8 mouse cellular contexts compared by ENCODE assay signal in genomic region chr6:34877509-34878321, GRCm38 (mm10). TPM values are rescaled to one million over a fixed set of nuclear protein-coding genes. Genes with fewer than 3 reads are reported as not detected.
DNase-seq lines count a peak whose midpoint lies in the region; ATAC-seq and TF ChIP-seq lines count a peak whose summit lies in the region.

TSS of gene Cyren (minus strand) at chr6:34878060.

- dilution Hi-C loops in CH12.LX (cut with MboI; ENCODE audit: extremely low pct_ligation_motif_present, extremely low pct_unique_long_range_greater_than_20kb, low sequenced_read_pairs): no loop called here

- peak; percentile 90 for TF ChIP-seq POLR2A in CH12.LX (IDR thresholded peaks at IDR 0.05; ENCODE audit: low read depth, low read length)
- TF ChIP-seq POLR2A in testis, adult 2 months (IDR thresholded peaks at IDR 0.05; ENCODE audit: control insufficient read depth, low read depth, low read length): peak; percentile 73

- 0 out of 2 replicates have a peak, but pooled peaks have one; percentile 24 for TF ChIP-seq EP300 in CH12.LX (IDR thresholded peaks at IDR 0.05; ENCODE audit: low read length)
- peak; percentile 54; the same call in 1 of the 2 replicates for TF ChIP-seq EP300 in heart, postnatal 0 days (IDR thresholded peaks at IDR 0.05; ENCODE audit: low read depth)

- in situ Hi-C loops in CH12.LX (cut with MboI; ENCODE audit: low pct_ligation_motif_present, low pct_unique_long_range_greater_than_20kb, low sequenced_read_pairs): no loop called here

- peak; percentile 92 for DNase-seq in CH12.LX (ENCODE audit: extremely low read depth)
- peak; percentile 80 for DNase-seq in c-Kit-positive CD71-positive TER-119-negative erythroid progenitor cells, embryonic 14.5 days (ENCODE audit: low read depth)
- peak; percentile 94 for DNase-seq in heart, postnatal 0 days (ENCODE audit: low spot score)
- peak; percentile 93 to 97 for DNase-seq in kidney, postnatal 4 days

- H3K79me2 ChIP-seq in CH12.LX (replicated peaks; ENCODE audit: control insufficient read depth, extremely low read depth, insufficient read depth, poor library complexity, severe bottlenecking): no peaks in the 10 kb centered on the region; the same call in 1 of the 2 replicates

- under 1% methylated on average over 56 of the region's 56 CpGs for WGBS in forebrain, embryonic 12.5 days
- WGBS in heart, postnatal 0 days: under 1% methylated on average over 56 of the region's 56 CpGs
- under 1% methylated on average over 56 of the region's 56 CpGs for WGBS in liver, embryonic 16.5 days (ENCODE audit: insufficient replicate concordance)
- WGBS in neural tube, embryonic 13.5 days: under 1% methylated on average over 55 of the region's 56 CpGs

- TF ChIP-seq RAD21 in CH12.LX (IDR thresholded peaks at IDR 0.05; ENCODE audit: low read depth, low read length): peak; percentile 71

- H3K27ac ChIP-seq in CH12.LX (ENCODE audit: insufficient read depth, low read depth): peak within 1 kb of the TSS; percentile 61
- H3K27ac ChIP-seq in forebrain, embryonic 12.5 days: peak within 1 kb of the TSS; percentile 90
- peak within 1 kb of the TSS; percentile 95 for H3K27ac ChIP-seq in heart, postnatal 0 days (ENCODE audit: low read depth)
- peak within 1 kb of the TSS; percentile 87 for H3K27ac ChIP-seq in liver, embryonic 16.5 days (ENCODE audit: low read length)
- peak within 1 kb of the TSS; percentile 89 for H3K27ac ChIP-seq in neural tube, embryonic 13.5 days (replicated peaks)
- H3K27ac ChIP-seq in testis, adult 2 months (ENCODE audit: control insufficient read depth, insufficient read depth, low read depth, low read length): peak within 1 kb of the TSS; percentile 71

- peak within 1 kb of the TSS; percentile 84 for H3K4me2 ChIP-seq in CH12.LX (ENCODE audit: insufficient read depth, low read depth, poor library complexity, severe bottlenecking)
- H3K4me2 ChIP-seq in forebrain, embryonic 12.5 days: peak within 1 kb of the TSS; percentile 67
- peak within 1 kb of the TSS; percentile 69 for H3K4me2 ChIP-seq in heart, postnatal 0 days (ENCODE audit: low read depth, low read length)
- peak within 1 kb of the TSS; percentile 79 for H3K4me2 ChIP-seq in liver, embryonic 16.5 days (ENCODE audit: low read depth, low read length)
- peak within 1 kb of the TSS; percentile 66 for H3K4me2 ChIP-seq in neural tube, embryonic 13.5 days

- H3K27me3 ChIP-seq in CH12.LX (replicated peaks): no peaks in the 10 kb centered on the region
- H3K27me3 ChIP-seq in forebrain, embryonic 12.5 days: no peaks in the 10 kb centered on the region
- H3K27me3 ChIP-seq in heart, postnatal 0 days (ENCODE audit: control insufficient read depth, insufficient read depth, low read length): no peaks in the 10 kb centered on the region
- no peaks in the 10 kb centered on the region for H3K27me3 ChIP-seq in liver, embryonic 16.5 days (ENCODE audit: control insufficient read depth, insufficient read depth, low read depth, low read length)
- H3K27me3 ChIP-seq in neural tube, embryonic 13.5 days: no peaks in the 10 kb centered on the region
- H3K27me3 ChIP-seq in testis, adult 2 months (ENCODE audit: control insufficient read depth, insufficient read depth, low read length): no peaks in the 10 kb centered on the region

- ATAC-seq in forebrain, embryonic 12.5 days (ENCODE audit: low FRiP score): peak; percentile 93
- peak; percentile 90 for ATAC-seq in heart, postnatal 0 days (ENCODE audit: insufficient read depth, low read depth)
- ATAC-seq in liver, embryonic 16.5 days (ENCODE audit: low read depth): peak; percentile 84
- ATAC-seq in neural tube, embryonic 13.5 days (ENCODE audit: low read depth): peak; percentile 93

- H3K4me1 ChIP-seq in CH12.LX (ENCODE audit: control insufficient read depth in 1 of 2, insufficient read depth in 2 of 2): peaks cover 10 to 40% of the 10 kb centered on the region in 2 experiments; a peak in 3 of 4 replicates
- H3K4me1 ChIP-seq in forebrain, embryonic 12.5 days: peaks cover 20% of the 10 kb centered on the region
- H3K4me1 ChIP-seq in heart, postnatal 0 days (ENCODE audit: control insufficient read depth, insufficient read depth): peaks cover 25% of the 10 kb centered on the region
- peaks cover 48% of the 10 kb centered on the region for H3K4me1 ChIP-seq in liver, embryonic 16.5 days (ENCODE audit: control insufficient read depth, low read depth, low read length)
- H3K4me1 ChIP-seq in neural tube, embryonic 13.5 days (replicated peaks): peaks cover 22% of the 10 kb centered on the region
- H3K4me1 ChIP-seq in testis, adult 2 months (ENCODE audit: control insufficient read depth, insufficient read depth, low read length): peaks cover 9% of the 10 kb centered on the region

- TF ChIP-seq CTCF in CH12.LX (conservative IDR thresholded peaks at IDR 0.05 in 1 of 2, IDR thresholded peaks at IDR 0.05 in 1 of 2; ENCODE audit: low read depth in 2 of 2, low read length in 2 of 2): peak in 1 of 2 experiments; percentile 77; a peak in 2 of 4 replicates
- TF ChIP-seq CTCF in heart, postnatal 0 days (IDR thresholded peaks at IDR 0.05; ENCODE audit: low read depth): peak; percentile 48
- peak; percentile 28 for TF ChIP-seq CTCF in testis, adult 2 months (IDR thresholded peaks at IDR 0.05; ENCODE audit: control insufficient read depth, insufficient read depth, insufficient replicate concordance, low read depth, low read length)

- peak within 1 kb of the TSS; percentile 90 for H3K9ac ChIP-seq in CH12.LX (ENCODE audit: insufficient read depth, low read depth)
- H3K9ac ChIP-seq in forebrain, embryonic 12.5 days: peak within 1 kb of the TSS; percentile 84
- H3K9ac ChIP-seq in heart, postnatal 0 days (replicated peaks; ENCODE audit: low read depth, low read length): peak within 1 kb of the TSS; percentile 78
- H3K9ac ChIP-seq in liver, embryonic 16.5 days (ENCODE audit: low read depth, low read length): peak within 1 kb of the TSS; percentile 90
- peak within 1 kb of the TSS; percentile 80 for H3K9ac ChIP-seq in neural tube, embryonic 13.5 days

- H3K36me3 ChIP-seq in CH12.LX (replicated peaks in 1 of 2; ENCODE audit: control insufficient read depth in 1 of 2, insufficient read depth in 1 of 2, low read length in 1 of 2): peaks cover 42 to 76% of the 10 kb centered on the region in 2 experiments
- peaks cover 21% of the 10 kb centered on the region for H3K36me3 ChIP-seq in forebrain, embryonic 12.5 days (replicated peaks)
- H3K36me3 ChIP-seq in heart, postnatal 0 days (replicated peaks; ENCODE audit: control insufficient read depth, insufficient read depth, low read length): peaks cover 20% of the 10 kb centered on the region
- peaks cover 11% of the 10 kb centered on the region for H3K36me3 ChIP-seq in liver, embryonic 16.5 days (ENCODE audit: control insufficient read depth, insufficient read depth)
- H3K36me3 ChIP-seq in neural tube, embryonic 13.5 days: peaks cover 22% of the 10 kb centered on the region
- no peaks in the 10 kb centered on the region; the same call in 1 of the 2 replicates for H3K36me3 ChIP-seq in testis, adult 2 months (ENCODE audit: control insufficient read depth, insufficient read depth, low read length)

- H3K9me3 ChIP-seq in CH12.LX (replicated peaks; ENCODE audit: low read length): no peaks in the 10 kb centered on the region
- H3K9me3 ChIP-seq in forebrain, embryonic 12.5 days: no peaks in the 10 kb centered on the region
- H3K9me3 ChIP-seq in heart, postnatal 0 days (replicated peaks; ENCODE audit: control insufficient read depth, low read length): no peaks in the 10 kb centered on the region
- no peaks in the 10 kb centered on the region for H3K9me3 ChIP-seq in liver, embryonic 16.5 days (replicated peaks; ENCODE audit: control insufficient read depth, low read length)
- no peaks in the 10 kb centered on the region for H3K9me3 ChIP-seq in neural tube, embryonic 13.5 days

- H3K4me3 ChIP-seq in CH12.LX (replicated peaks in 1 of 3; ENCODE audit: low read depth in 2 of 3, low read length in 2 of 3, poor library complexity in 1 of 3): peak within 1 kb of the TSS; percentile 87 to 95 (median 91)
- H3K4me3 ChIP-seq in forebrain, embryonic 12.5 days (replicated peaks): peak within 1 kb of the TSS; percentile 70
- peak within 1 kb of the TSS; percentile 77 for H3K4me3 ChIP-seq in heart, postnatal 0 days (ENCODE audit: low read depth, low read length)
- peak within 1 kb of the TSS; percentile 75 for H3K4me3 ChIP-seq in liver, embryonic 16.5 days (ENCODE audit: low read depth, low read length)
- H3K4me3 ChIP-seq in neural tube, embryonic 13.5 days: peak within 1 kb of the TSS; percentile 56
- H3K4me3 ChIP-seq in testis, adult 2 months (ENCODE audit: control insufficient read depth, low read depth, low read length): peak within 1 kb of the TSS; percentile 86

TF ChIP-seq in CH12.LX, 34 proteins besides CTCF, POLR2A, EP300 and RAD21 (continues in another document):
- TF ChIP-seq ZC3H11A (IDR thresholded peaks at IDR 0.05; ENCODE audit: low read depth, low read length) (0 out of 2 replicates have a peak, but pooled peaks have one; percentile 10), NELFE (IDR thresholded peaks at IDR 0.05; ENCODE audit: low read depth, low read length) (peak; percentile 92), MXI1 (IDR thresholded peaks at IDR 0.05; ENCODE audit: low read depth, low read length) (peak; percentile 79), TBP (conservative IDR thresholded peaks at IDR 0.05; ENCODE audit: low read depth, low read length) (0 out of 2 replicates have a peak, but pooled peaks have one; percentile 32), IRF4 (IDR thresholded peaks at IDR 0.05; ENCODE audit: low read depth, low read length) (peak; percentile 60), HCFC1 (IDR thresholded peaks at IDR 0.05; ENCODE audit: low read depth, low read length) (peak; percentile 74), CHD2 (IDR thresholded peaks at IDR 0.05; ENCODE audit: low read length) (peak; percentile 52), ZMIZ1 (IDR thresholded peaks at IDR 0.05; ENCODE audit: low read depth, low read length) (peak; percentile 94), UBTF (IDR thresholded peaks at IDR 0.05; ENCODE audit: low read depth, low read length) (peak; percentile 77; the same call in 1 of the 2 replicates), MAFK (IDR thresholded peaks at IDR 0.05; ENCODE audit: insufficient replicate concordance, low read length) (no peak), ELF1 (IDR thresholded peaks at IDR 0.05; ENCODE audit: low read depth, low read length) (peak; percentile 88)

RNA-seq across cellular contexts. Expression of gene Cyren, which starts in this region (rescaled TPM):
- total RNA-seq in CH12.LX (2012; rRNA removed): 7.9 and 8.3 TPM in 2 replicates
- total RNA-seq in CH12.LX (2014; rRNA removed): 5.9 and 9.7 TPM in 2 replicates
- polyA plus RNA-seq in CH12.LX (2012; ENCODE audit: insufficient read length, low read depth): 11.9 and 12.2 TPM in 2 replicates
- 16.4 and 16.8 TPM in 2 replicates for polyA plus RNA-seq in forebrain, embryonic 12.5 days (2016; fragmentation: Nextera tagmentation; extraction: Ambion mirVana)
- total RNA-seq in heart, postnatal 0 days (2014; rRNA removed; ENCODE audit: low replicate concordance): 1.7 and 6.3 TPM in 2 replicates
- 6.1 and 6.3 TPM in 2 replicates for polyA plus RNA-seq in heart, postnatal 0 days (2015; fragmentation: Nextera tagmentation; extraction: Ambion mirVana)
- polyA plus RNA-seq in liver, embryonic 16.5 days (2015; fragmentation: Nextera tagmentation; extraction: Ambion mirVana): 5.7 and 5.9 TPM in 2 replicates
- 10.1 and 10.6 TPM in 2 replicates for polyA plus RNA-seq in neural tube, embryonic 13.5 days (2015; fragmentation: Nextera tagmentation; extraction: Ambion mirVana)
- polyA plus RNA-seq in testis, adult 2 months (2012; rRNA removed): 1.2 and 1.7 TPM in 2 replicates

Comparison
In these comparisons a context has a peak if more than half of its experiments do, and no peak if none do; other contexts are left out.
1. Peak in every context shown above with its lines: DNase-seq, ATAC-seq, H3K4me3 ChIP-seq and H3K27ac ChIP-seq.